Mouse (Mus musculus) fat pad, adult 2 months (tissue): ENCODE measurements around the gene Hsp90aa1.
"Not testable (repeated sequence)": the region's sequence is repeated elsewhere in the genome, so short reads cannot be mapped to it uniquely, and the experiment has no call there.

Source experiments
- DNase-seq: peaks from one replicate; pipeline ENCODE4 v3.0.0-alpha.2; 2011; ENCODE audit warnings: low read depth, low spot score; ENCODE audit errors: extremely low read depth

Hsp90aa1 gene

DNA sequence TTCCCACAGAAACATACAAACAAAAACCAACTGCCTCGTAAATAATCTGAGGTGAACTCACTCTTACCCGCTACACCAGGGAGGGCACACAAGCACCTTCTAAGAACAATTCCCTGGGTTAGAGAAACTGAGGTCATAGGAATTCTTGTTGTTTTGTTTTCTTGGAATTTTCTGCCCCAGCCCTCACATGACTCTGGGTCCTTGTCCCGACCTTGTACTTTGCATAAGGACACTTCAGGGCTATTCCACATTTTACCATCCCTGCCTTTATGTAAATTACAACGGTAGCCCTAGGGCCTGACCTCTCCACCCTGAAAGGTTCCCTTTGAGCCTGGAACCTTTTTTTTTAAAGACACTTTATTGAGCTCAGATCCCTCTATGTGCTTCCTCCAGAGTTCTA, at the start of gene Hsp90aa1:
Gene Hsp90aa1 (minus strand): TSS at position 173 of the 400 bp plus-strand sequence.
- DNase-seq, result no peak

DNA sequence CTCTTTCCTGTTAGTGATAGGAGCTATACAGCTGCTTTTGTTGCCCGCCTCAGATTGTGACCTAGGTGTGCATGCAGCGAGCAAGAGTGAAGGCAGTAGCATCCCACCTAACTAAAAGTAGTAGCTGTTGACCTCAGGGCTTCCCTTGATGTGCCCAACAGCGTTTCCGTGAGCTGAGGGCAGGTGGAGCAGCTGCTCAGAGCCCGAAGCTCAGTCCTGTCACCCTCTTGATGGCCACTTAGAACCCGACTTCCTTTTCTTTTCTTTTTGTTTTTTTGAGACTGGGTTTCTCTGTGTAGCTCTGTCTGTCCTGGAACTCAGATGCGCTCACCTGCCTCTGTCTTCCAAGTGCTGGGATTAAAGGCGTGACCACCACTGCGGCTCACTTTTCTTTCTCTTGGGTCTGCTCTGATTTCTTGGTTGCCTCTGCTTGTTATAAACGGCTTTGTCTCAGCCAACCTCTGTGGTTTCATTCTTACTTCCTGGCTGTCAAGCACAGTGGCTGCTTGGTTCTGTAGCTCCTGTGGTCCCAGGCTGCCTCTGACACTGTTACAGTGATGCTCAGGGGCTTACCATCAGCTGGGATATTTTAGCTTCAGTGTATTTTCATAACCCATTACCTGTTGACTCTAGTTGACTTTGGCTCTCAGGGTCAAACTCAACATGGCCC, 48.4 kb upstream of the Hsp90aa1 start:
- no peak for DNase-seq

DNA sequence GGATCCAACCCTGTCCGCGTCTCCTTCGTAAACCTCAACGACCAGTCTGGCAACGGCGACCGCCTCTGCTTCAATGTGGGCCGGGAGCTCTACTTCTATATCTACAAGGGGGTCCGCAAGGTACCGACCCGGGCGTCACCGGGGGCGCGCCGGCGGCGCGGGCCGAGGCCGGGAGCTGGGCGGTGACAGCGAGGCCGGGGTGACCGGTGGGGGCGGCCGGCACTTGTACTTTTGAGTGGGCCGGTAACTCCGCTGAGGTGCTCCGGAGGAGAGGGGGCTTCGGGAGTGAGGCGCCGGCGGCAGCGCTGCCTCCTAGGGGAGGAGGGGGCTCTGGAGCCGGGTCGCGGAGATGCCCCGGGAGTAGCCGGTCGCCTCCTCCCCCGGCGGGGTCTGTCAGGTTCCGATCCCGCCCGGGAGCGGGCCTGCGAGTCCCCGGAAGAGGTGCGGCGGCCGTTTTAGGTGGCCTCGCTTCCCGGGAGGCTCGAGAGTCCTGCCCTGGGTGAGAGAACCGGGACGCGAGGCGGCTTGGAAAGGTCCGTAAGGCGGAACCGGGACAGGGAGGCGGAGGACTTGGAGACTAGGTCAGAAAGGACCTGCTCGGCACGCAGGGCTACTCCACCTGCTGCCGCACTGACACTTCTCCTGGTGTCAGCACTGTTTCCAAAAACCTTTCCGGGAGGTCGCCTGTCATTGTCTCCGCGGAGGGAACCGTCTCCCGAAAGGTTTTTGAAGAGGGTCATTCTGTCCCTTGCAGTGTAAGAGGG, 35.8 kb upstream of the Hsp90aa1 start:
- no peak for DNase-seq

DNA sequence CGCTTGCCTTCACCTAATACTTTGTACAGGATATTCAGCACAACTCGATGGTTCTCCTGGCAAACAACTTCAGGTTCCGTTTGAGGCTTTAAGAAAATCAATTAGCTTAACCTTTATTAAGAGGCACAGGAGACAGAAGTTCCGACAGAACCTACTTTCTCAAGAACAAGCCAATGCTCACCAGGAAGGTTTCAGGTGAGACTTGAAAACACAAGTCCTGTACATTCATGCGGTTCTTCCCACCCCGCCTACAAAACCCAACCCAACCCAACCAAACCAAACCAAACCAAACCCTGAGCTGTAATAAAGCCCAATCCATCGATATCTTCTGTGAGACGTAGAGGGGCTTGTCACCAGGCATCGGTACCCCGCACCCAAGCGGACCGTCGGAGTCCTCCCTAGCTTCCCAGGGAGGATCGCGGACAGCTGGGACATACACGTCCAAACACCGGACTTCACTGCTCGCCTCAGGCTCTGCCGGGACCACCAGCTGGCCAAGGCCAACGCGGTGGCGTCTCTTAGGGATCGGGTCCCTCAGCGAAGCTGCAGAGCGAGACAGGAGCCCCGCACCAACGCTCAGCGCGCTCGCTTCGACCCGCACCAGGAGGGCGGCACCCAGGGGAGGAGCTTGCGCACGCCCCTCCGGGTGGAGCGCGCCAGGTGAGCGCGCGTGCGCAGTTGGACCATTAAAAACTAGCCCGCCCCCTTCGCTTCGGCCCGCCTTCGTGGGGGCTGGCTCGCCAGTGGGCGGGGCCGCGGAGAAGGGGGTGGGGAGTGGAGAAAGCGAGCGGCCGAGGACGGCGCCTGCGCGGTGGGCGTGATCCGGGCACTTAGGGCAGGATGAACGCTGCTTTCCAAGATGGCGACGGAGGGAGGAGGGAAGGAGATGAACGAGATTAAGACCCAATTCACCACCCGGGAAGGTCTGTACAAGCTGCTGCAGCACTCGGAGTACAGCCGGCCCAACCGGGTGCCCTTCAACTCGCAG, 34.9 kb upstream of the Hsp90aa1 start, which contains the start of gene Wdr20:
Gene Wdr20 (plus strand): TSS at position 775 of the 988 bp plus-strand sequence.
- no peak for DNase-seq

DNA sequence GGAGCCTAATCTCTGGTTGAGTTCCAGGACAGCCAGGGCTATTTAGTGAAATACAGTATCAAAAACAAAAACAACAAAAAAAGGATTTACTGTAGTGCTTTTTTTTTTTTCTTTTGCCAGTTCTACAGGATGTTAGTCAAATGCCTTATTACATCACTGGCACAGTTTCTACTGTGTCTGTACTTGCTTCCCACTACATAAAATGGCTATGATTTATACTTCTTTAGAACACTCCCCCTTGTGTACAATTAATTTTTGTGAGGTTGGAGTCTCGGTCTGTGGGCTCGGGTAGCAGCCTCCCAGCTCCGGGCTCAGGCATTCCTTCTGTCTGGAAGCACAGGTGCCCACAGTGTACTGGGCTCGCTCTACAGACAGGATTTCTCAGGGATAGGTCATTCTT, 34.1 kb upstream of the Hsp90aa1 start:
- no peak for DNase-seq

DNA sequence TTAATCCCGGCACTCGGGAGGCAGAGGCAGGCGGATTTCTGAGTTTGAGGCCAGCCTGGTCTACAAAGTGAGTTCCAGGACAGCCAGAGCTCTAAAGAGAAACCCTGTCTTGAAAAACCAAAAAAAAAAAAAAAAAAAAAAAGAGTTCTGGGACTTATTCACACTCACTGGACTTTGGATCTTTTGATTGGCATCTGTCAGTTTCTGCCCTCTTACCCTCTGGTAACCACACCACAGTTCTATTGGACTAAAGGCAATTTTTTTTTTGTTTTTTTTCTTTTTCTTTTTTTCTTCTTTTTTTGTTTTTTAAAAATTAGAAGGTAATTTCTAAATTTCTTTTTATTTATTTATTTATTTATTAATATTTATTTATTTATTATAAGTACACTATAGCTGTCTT, 30.7 kb upstream of the Hsp90aa1 start:
- not testable (repeated sequence) for DNase-seq

DNA sequence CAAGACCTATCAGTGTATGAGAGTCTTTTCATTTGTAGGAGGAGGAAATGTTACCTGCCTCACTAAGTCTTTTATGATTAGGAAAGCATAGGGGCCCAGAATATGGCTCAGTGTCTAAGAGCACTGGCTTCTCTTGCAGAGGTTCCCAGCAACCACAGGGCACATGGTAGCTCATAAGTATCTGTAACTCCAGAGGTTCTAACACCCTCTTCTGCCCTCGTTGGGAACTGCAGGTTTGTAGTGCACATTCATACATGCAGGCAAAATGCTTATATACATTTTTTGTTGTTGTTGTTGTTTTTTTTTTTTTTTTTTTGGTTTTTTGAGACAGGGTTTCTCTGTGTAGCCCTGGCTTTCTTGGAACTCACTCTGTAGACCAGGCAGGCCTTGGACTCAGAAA, 23.9 kb upstream of the Hsp90aa1 start:
- no peak for DNase-seq

DNA sequence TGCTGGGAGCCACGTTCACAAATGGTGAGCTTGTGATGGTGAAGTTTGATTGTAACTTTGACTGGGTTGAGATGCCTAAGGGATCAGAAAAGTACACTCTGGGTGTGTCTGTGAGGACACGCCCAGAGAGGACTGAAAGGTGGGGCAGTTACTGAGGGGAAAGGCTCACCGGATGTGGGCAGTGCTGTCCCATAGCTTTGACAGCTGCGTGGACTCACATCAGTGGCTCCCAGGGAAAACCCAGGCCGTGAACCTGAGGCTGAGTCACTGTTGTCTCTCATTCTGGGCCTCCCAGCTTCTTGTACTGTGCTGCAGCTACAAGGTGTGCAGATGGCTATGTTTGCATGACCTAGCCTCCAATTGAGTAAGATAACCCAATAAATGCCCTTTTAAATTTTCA, 23.0 kb upstream of the Hsp90aa1 start:
- no peak for DNase-seq

DNA sequence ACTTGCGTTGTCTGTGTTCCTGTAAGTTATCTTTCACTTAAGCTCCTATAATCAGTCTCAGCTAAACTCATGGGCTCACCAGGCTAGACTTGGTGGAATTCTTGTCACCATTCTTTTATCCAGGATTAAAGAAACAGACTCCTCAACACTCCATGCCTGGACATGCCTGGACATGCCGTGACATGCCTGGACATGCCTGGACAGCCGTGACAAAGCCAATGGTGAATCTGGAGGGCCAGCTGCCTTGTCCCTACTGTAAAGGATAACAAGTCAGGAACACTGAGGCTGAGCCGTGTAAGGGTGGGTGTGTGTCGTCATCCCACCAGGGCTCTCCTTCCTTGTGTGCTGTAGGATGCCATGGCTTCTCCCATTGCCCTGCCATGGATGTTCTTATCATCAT, 22.5 kb upstream of the Hsp90aa1 start:
- DNase-seq, result no peak

DNA sequence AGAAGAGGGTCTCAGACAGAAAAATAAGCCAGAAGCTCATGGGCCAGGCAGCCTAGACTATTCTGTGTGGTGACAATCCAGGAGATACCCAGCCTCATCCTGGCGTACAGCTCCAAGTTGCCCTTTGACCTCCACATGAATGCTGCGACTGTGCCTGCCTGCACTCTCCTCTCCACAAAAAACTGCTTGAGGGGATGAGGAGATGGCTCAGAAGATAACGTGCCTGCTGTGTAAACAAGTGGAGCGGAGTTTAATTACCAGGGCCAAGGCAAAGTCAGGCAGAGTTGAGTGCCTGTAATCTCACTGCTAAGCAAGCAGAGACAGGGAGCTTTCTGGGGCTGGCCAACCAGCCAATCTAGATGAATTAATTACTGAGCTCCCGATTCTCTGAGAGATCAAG, 13.5 kb upstream of the Hsp90aa1 start:
- no peak for DNase-seq

DNA sequence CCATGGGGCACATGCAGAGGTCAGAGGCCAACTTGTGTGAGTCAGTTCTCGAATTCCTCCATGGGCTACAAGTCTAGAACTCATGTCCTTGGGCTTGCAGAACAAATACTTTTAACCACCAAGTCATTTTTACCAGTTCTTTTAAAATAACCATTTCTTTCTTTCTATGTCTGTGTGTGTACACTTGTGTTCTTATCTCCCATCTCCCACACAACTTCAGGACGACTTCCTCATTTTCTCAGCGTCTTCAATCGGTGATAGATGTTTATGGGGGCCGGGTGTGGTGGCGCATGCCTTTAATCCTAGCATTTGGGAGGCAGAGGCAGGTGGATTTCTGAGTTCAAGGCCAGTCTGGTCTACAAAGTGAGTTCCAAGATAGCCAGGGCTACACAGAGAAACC, 11.7 kb upstream of the Hsp90aa1 start:
- DNase-seq, result no peak

DNA sequence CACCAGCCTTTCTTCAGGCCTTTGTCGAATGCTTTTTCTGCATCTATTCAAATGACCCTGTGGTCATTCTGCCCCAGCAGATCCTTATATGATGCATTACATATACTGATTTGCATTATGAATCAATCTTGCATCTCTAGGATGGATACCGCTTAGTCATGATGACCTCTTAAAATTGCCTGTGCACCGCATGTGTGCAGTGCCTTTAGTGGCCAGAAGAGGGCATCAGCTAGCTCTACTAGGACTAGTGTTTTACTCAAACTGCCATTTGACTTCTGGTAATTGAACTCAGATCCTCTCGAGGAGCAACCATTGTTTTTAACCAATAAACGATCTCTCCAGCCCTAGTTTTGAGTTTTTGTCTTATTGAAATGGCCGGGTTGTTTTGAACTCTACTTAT, 11.3 kb upstream of the Hsp90aa1 start:
- no peak for DNase-seq

DNA sequence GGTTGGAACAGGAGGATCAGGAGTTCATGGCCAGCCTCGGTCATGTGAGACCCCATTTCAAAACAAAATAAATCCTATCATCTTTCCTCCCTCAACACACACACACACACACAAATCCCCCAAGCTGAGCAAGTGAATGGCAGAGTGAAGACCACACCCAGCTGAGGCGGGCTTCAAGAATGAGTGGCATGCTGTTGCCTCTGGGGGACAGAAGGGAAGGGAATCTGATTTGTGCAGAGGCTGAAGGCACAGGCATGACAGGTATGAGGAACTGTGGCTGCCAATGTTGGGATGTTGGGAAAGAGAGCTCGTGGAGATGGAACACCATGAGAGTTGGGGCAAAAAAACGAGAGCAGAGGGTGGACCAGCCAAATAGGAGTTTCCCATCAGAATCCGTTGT, 8.7 kb upstream of the Hsp90aa1 start:
- DNase-seq, result no peak

DNA sequence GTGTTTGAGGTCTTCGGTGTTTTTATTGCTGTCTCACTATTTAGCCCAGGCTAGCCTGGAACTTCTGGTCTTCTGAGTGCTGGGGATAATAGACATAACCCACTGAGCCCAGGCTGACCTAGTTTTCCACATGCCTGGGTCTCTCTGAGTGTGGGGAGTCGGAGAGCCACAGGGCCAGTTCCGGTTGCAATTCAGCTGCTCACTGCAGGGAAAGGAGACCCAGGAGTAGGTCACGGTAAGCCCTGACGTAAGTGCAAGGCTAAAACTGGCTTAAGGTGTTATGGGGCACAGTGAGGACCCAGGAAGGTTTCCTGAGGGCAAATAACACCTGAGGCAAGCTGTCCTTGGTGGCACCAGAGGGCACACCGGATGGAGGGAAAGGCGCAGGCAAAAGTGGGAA, 4.9 kb upstream of the Hsp90aa1 start:
- DNase-seq, result no peak

DNA sequence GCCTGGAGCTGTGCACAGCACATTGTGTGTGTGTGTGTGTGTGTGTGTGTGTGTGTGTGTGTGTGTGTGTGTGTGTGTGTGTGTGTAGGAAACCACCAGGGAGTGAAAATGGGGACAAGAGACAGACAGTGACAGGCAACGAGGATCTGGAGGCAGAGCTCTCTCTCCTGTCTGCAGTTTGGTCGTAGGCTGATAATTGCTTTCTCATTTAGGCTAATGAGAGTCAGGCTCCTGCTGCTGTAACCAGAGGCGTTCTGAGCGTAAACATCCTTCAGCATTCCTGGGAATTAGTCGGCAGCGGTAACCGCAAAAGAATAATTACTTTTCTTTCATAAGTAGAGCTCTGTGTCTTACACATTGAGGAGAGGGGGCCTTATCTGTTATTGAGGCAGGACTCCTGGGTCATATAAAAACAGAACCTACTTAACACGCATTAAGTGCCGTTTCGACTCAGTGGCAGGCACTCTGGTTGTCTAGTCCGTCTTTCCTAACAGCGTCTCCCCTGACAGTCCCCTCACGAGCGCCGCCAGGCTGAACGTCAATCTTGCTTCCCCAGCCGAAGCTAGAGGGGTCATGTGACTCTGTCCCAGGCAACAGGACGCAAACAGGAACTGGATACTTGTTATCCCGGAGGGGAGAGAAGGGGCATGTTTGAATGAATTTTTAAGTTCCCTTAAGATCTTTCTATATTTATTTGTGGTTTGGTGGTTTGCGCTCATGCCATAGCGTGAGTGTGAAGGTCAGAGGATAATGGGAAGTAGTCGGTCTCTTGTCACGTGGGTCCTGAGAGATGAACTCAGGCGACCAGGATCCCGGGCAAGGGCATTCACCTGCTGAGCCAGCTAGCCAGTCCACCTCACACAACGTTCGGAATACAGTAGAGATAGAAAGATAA, 4.1 kb upstream of the Hsp90aa1 start:
- no peak for DNase-seq

DNA sequence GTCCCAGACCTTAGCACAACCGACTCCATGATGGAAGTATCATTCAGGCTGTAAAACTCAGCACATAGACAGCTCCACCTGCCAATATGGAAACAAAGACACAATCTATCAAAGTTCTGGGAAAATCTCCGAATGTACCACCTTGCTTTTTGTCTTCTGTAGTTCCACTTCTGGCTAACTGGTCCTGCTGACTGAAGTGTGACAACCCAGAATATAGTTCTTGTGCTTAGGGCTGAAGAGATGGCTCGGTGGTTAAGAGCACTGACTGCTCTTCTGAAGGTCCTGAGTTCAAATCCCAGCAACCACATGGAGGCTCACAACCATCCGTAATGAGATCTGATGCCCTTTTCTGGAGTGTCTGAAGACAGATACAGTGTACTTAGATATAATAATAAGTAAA, 2.9 kb upstream of the Hsp90aa1 start:
- not testable (repeated sequence) for DNase-seq

DNA sequence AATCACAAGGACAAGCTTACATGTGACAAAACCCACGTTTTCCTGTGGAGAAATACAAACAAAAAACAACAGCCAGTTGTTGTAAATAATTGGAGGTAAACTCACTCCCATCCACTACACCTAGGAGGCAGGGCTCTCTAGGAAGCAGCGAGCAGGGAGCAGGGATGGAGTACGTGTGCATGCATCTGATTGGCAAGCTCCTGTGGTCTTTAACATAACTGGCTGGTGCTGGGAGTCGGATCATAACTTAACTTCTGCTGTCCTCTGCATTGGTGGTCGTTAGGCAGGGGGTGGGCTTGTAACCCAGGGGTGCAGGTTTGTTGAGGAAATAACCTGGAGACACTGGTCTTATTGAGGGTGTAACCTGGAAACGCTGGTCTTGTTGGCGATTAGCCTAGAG, 1.2 kb upstream of the Hsp90aa1 start:
- DNase-seq, result no peak

DNA sequence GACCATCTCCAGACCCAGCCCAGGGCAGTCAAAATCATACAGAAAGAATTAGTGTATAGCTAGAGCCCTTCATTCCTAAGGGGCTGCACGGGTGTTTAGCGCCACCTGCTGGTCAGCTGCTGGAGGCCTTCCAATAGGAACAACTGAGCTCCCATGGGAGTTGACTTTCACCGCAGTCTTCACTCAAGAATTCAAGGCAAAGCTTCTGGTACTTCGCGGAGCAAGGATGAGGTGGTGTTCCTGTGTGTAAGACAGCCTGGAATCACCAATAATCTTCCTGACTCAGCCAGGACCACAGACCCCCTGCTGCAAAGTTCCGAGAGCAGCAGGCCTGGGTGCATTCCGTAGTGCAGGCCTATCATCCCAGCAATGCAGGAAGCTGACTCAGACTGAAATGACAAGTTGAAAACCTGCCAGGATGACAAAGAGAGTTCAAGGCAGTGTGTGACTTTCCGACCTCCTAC, 512 bp upstream of the Hsp90aa1 start:
- no peak for DNase-seq

DNA sequence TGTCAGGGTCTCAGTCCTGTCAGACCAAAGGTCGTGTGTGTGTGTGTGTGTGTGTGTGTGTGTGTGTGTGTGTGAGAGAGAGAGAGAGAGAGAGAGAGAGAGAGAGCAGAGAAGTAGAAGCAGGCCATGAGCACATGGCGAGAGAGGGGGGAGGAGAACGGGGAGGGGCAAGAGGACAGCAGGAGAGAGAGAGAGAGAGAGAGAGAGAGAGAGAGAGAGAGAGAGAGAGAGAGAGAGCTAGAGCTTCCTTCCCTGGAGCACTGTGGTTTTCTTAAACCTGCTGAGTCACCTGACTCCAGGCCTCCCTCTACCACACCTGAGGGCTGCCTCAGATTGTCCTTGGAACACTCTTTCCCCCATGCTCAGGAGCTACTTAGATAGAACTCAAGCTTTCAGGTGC, 1.2 kb downstream of the Hsp90aa1 start:
- not testable (repeated sequence) for DNase-seq

DNA sequence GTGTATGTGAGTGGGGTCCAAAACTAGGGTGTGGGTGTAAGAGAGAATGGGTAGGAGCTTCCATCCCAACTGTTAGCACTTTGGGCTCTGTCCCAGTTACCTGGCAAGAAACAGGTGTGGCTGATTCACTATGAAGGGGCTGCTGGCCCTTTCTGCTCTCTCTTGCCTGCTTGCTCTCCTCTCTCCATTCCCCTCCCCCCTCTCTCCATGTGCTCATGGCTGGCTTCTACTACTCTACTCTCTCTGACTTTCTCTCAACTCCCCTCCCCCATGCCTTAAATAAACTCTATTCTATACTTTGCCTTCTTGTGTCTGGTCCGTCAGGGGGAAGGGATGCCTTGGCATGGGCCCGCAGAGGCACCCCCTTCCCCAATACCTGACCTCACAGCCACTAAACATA, 1.8 kb downstream of the Hsp90aa1 start:
- no peak for DNase-seq
